Mouse (Mus musculus): ENCODE measurements around the gene 1700066M21Rik. TPM values are rescaled to one million over a fixed set of nuclear protein-coding genes. Genes with fewer than 3 reads are reported as not detected.

The 1700066M21Rik gene
- 10 to 100 TPM; 22.2 to 24.5 TPM for total RNA-seq (2021)
- long read RNA-seq, experiment 1, transcript 1700066M21Rik-201 (2 exons, 3,008 nt): major isoform, 19 of 26 reads
- long read RNA-seq, experiment 1, partial matches to known transcripts: 0 of 26 reads
- long read RNA-seq, experiment 1, other reads (novel, unspliced or antisense): 7 of 26 reads
- long read RNA-seq, experiment 2, transcript 1700066M21Rik-201 (2 exons, 3,008 nt): major isoform, 18 of 28 reads
- long read RNA-seq, experiment 2, partial matches to known transcripts: 0 of 28 reads
- long read RNA-seq, experiment 2, other reads (novel, unspliced or antisense): 10 of 28 reads

DNA sequence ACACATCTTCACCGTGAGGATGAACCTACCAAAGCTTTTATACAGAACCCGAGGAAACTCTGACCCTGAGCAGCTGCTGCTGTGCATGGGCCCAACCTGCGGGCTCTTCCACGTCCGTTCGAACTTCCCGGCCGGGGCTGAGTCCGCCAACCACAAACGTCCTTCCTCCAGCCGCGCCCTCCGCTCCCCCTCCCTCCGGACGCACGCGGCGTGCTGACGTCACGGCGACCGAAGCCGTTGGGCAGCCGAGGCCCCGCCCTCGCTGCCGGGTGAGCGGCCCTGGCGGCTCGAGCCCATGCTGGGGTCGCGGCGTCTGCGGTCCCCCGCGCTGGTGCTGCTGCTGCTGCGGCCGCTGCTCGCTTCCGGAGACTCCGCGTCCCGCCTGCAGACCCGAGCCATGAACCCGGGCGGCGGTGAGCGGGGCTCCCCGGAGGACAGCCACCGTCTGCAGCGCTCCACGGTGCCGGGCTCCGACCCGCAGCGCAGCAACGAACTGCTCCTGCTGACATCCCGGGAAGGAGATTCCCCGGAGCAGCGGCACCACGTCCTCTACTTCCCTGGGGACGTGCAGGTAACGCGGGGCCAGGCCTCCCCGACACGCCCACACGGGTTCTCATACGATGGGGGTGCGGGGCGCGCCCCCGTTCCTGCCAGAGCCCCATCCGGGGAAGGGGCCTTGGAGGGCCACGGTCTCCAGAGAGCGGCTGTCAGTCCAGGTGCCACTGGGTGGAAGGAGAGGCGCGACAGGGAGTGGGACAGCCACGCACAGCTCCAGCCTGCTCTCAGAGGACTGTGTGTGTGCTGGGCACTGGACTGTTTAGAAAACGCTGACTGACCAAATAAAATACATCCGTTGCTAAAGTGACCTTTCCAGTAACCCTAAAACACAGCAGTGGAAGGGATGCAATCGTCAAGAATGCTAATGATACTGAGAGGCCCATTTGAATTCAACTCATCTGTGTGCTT lies at the start of gene 1700066M21Rik:
Gene 1700066M21Rik (plus strand): TSS at position 245 of the 966 bp plus-strand sequence.
- Histone ChIP-seq H3K27ac (peak within 1 kb of the TSS; percentile 95), H3K4me3 (peak within 1 kb of the TSS; percentile 89)
- DNase-seq (ENCODE audit: low spot score in 2 of 2): peak; percentile 93 to 96
- TF ChIP-seq CTCF (conservative IDR thresholded peaks at IDR 0.05): no peak

DNA sequence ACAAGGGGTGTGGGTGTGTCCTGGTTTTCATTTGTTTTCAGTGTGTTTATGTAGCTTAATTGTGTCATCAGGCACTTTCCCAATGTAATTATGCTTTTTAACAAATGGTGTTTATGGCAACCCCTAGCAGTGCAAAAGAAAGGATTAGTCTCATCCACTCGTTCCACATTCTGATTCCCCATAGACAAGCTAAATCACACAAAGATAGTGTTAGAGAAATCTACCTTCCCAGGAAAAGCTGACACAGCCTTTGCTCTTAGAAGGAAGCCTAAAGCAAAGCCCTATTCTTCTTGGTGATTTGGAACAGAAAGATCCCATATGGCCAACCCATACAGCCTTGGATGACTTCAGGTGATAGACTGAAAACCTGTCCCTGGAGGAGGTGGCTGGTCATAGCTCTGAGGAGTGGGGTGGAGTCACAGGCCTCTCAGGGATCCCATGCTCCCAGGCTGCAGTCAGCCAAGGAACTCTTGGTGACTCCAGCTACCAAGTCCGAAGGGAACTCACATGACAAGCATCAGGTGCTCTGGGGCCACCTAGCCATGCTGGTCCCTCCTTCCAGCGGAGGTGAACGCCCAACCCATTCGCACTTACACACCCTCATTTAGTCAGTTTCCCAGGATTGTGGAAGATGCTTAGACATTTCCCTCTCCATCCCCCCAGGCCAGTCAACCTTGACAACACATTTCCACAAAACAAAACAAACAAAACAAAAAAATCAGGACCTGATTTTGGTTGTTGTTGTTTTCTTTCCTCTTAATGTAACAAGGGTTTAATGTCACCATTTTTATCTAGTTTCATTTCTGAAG lies 47.9 kb upstream of the 1700066M21Rik start:
- no peak for DNase-seq (ENCODE audit: low spot score in 2 of 2)
- no peak for TF ChIP-seq CTCF (conservative IDR thresholded peaks at IDR 0.05)
- no peak overlapping the region for H3K27ac ChIP-seq

DNA sequence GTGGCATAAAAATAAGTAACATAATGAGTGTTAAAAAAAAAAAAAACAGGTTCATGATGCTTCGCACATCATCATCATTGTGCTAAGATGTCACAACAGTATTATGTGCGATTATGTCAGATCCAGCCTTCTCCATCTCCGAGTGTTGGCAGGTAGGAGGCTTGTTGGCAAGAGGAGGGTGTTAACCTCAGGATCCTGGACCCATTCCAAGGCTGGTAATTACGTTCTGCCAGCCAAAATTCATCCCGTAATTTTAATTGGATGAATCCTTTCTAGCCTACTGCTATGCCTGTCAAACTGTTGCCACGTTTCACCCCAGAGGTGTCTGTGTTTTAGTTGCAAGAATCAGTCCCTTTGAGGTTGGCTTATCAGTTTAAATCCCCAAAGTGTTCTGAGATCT lies 47.2 kb upstream of the 1700066M21Rik start:
- TF ChIP-seq CTCF (conservative IDR thresholded peaks at IDR 0.05): no peak
- peak; percentile 13 for DNase-seq (ENCODE audit: low spot score in 2 of 2)
- H3K4me3 ChIP-seq: no peak overlapping the region
- H3K27ac ChIP-seq: no peak overlapping the region

More for the DNA sequence above, 47.9 kb upstream of the 1700066M21Rik start:
- no peak overlapping the region for H3K4me3 ChIP-seq

DNA sequence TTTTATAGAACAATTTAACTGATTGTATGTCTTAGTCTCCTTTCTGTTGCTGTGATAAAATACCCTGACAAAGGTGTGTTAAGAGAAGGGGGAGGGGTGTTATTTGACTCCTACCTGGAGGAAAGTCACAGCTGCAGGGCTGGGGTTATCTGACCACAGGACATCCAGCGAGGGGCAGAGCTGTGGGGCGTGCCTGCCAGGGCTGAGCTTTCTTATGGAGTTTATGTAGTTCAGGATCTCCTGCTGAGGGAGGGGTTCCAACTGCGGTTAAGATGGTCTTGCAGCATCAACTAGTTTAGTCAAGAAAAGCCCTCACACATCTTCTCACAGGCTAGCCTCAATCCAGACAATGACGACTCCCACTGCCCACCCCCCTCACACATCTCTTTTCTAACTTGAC lies 45.4 kb upstream of the 1700066M21Rik start:
- Histone ChIP-seq H3K4me3 (no peak overlapping the region), H3K27ac (no peak overlapping the region)
- no peak for TF ChIP-seq CTCF (conservative IDR thresholded peaks at IDR 0.05)
- no peak for DNase-seq (ENCODE audit: low spot score in 2 of 2)

DNA sequence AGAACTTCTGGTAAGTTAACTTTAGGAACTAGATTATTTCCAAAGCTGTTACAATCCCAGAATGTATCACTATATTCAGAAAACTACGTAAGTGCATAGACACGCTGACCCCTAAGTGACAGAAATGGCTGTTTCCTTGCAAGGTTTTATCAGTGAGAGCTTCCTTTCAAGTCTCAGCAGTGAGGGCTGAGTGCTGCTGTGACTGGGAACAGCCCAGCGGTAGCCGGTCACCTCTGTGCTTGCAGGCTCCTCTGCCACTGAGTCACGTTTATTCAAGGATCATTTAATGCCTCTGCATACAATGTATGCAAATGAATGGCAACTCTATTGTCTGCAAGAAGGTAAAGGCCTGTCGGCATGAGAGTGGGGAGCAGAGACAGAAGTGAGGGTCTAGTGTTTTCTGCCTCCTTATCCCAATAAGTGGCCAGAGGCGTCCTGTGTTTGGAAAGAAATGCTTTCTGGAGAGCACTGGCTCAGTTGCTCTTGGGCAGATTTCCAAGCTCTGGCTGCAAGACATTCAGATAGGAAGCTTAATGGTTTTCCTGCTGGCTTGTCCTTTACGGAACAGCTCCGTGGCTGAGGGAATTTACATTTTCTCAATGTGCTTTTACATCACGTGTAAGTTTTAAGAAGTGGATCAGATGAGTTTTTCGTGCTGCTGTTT lies 43.7 kb upstream of the 1700066M21Rik start:
- no peak overlapping the region for H3K27ac ChIP-seq
- TF ChIP-seq CTCF (conservative IDR thresholded peaks at IDR 0.05): no peak
- DNase-seq (ENCODE audit: low spot score in 2 of 2): no peak

DNA sequence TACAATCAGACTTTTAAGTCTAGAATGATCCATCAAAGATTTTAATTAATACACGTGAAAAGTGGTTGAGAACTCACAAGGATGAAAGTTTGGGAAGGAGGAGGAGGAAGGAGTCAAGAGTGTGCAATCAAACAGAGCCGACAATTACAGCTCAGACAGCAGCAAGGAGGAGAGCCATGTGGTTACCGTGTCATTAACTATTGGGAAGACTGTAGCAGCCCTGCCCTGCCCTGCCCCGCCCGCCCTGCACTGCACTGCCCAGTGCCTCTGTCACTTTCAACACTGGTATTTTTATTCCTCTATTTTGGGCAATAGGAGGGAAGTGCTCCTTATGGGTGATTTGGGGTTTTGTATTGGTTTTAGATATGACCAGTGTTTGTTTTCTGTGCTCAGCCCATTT lies 42.2 kb upstream of the 1700066M21Rik start:
- no peak for TF ChIP-seq CTCF (conservative IDR thresholded peaks at IDR 0.05)
- Histone ChIP-seq H3K4me3 (no peak overlapping the region), H3K27ac (no peak overlapping the region)
- no peak for DNase-seq (ENCODE audit: low spot score in 2 of 2)

More for the DNA sequence above, 43.7 kb upstream of the 1700066M21Rik start:
- H3K4me3 ChIP-seq: no peak overlapping the region

DNA sequence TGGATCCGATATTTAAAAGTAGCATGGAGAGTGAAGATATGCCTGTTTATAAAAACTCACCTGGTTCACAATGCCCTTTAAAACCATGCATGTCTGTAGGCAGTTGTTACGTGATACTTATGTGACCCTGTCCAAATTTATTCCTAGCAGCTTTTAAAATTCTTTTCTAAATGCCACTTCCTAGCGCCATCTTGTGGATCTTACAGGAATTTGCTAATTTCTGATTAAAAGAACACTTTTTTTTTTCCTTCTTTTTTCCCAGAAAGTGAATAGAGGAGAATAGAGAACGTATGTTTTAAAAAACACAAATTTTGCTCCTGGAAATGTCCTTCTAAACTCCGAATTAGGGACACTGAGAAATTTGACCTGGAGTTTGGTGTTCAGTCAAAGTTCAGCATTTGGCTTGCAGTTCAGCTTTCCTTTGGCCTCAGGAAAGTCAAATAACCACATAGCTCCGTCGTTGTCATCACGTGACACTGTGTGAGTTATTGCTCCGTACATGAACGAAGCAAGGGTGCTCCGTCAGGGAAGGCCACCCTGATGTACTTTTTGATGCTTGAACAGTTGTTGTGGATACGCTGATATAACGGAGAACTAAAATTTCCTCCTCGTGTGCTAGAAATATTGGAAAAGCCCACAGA lies 38.1 kb upstream of the 1700066M21Rik start:
- Histone ChIP-seq H3K4me3 (no peak overlapping the region), H3K27ac (no peak overlapping the region)
- DNase-seq (ENCODE audit: low spot score in 2 of 2): no peak
- peak; percentile 84 for TF ChIP-seq CTCF (conservative IDR thresholded peaks at IDR 0.05)

DNA sequence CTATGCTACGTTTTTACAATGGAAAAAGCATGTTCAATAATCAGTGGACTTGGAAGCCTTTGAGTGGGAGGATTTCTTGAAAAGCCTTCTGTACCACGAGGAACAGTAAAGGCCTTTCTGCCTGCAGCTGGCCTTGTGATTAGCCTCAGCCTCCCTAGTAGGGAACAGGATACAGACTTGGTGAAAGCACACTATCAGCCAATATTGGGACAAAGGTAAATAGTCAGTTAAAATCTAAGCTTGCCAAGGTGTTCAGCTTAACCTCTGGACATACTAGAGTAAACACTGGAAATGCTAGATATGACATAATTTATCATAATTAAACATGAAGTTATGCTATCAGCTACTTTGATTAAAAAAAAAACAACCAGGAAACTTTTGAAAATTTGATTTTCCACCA lies 36.2 kb upstream of the 1700066M21Rik start:
- no peak overlapping the region for H3K4me3 ChIP-seq
- no peak for TF ChIP-seq CTCF (conservative IDR thresholded peaks at IDR 0.05)
- no peak overlapping the region for H3K27ac ChIP-seq
- no peak for DNase-seq (ENCODE audit: low spot score in 2 of 2)

DNA sequence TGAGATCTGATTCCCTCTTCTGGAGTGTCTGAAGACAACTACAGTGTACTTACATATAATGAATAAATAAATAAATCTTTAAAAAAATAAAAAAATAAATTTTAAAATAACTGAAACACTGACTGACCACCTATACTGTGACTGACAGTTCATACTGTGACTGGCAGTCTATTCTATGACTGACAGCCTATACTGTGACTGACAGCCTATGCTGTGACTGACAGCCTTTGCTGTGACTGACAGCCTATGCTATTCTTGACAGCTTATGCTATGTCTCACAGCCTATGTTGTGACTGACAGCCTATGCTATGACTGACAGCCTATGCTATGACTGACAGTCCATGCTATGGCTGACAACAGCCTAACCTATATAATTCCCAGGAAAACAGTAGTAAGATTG lies 29.9 kb upstream of the 1700066M21Rik start:
- DNase-seq (ENCODE audit: low spot score in 2 of 2): no peak
- no peak for TF ChIP-seq CTCF (conservative IDR thresholded peaks at IDR 0.05)
- H3K27ac ChIP-seq: no peak overlapping the region
- no peak overlapping the region for H3K4me3 ChIP-seq

DNA sequence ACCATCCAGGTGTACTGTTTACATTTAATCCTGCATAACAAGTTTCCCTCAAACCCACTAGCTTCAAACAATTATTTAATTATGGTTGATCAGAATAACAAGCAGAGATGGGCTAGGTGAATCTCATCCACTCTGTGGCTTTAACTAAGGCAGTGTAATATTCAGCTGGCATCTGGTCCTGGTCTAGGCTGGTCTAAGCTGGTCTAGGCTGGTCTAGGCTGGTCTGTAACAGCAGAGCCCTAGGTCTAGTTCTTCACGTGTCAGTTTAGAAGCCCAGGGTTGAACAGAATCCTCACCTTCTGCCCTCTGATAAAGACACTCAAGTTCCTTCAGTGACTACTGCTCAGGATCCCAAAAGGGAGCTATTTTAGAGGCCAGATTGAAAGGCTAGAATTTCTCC lies 25.5 kb upstream of the 1700066M21Rik start:
- Histone ChIP-seq H3K27ac (no peak overlapping the region), H3K4me3 (no peak overlapping the region)
- DNase-seq (ENCODE audit: low spot score in 2 of 2): no peak
- no peak for TF ChIP-seq CTCF (conservative IDR thresholded peaks at IDR 0.05)

DNA sequence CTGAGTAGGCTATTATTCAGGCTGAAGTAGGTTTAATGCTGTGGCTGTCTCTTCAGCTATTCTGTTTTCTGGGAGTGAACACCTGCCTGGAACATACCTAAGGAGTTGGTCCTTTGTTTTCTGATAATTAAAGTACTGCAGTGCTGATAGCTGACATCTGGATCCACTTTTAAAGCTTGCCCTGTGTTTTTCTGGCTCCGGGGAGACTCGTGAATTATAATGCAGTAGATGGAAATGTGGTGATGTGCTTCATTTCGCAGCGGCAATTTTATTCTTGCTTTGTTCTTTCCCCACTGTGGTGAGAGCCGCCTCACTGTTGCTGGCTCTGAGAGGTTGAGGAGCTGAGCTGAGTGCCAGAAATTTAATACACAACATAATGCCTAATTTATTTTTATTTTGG lies 18.9 kb upstream of the 1700066M21Rik start:
- no peak for TF ChIP-seq CTCF (conservative IDR thresholded peaks at IDR 0.05)
- Histone ChIP-seq H3K4me3 (no peak overlapping the region), H3K27ac (no peak overlapping the region)
- DNase-seq (ENCODE audit: low spot score in 2 of 2): no peak

DNA sequence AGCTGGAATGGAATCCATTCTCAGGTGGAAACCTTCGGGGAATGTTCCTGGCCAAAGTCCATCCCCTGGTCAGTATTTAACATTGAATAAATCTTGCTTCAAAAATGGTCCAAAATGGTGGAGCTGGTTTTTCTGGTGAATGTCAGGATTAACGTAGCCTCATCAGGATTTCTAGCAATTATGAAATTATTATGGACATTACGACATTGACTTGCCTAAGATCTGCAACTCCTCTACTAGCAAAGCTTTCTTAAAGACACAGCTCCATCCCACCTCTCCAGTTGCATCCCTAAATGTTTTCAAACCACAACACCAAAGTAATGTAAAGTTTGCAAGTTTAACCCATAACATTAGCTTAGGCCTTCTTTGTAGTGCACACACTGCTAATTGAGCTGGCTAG lies 10.0 kb upstream of the 1700066M21Rik start:
- Histone ChIP-seq H3K4me3 (no peak overlapping the region), H3K27ac (no peak overlapping the region)
- DNase-seq (ENCODE audit: low spot score in 2 of 2): no peak
- TF ChIP-seq CTCF (conservative IDR thresholded peaks at IDR 0.05): no peak
